Mouse (Mus musculus) heart, postnatal 14 days (tissue): ENCODE results near the gene Ppp1r10. TPM values are rescaled to one million over a fixed set of nuclear protein-coding genes. Genes with fewer than 3 reads are reported as not detected.

Experiments used
- DNase-seq, 2 experiments: peaks; one replicate each; pipeline ENCODE4 v3.0.0; 2021 to 2022
- intact Hi-C: fragments of 180-260 bp; cut with DNase I; formaldehyde crosslinking; loops from one replicate; pipeline ENCODE4 v1.15.1; 2025
- microRNA-seq, 2 experiments: library from miRNA; unstranded; fragments of <30 nt; microRNA quantifications; one replicate each; pipeline ENCODE4 v1.2.0; 2021 to 2022
- total RNA-seq, 2 experiments: library from RNA; stranded (reverse); gene quantifications; 2 replicates each; pipeline ENCODE4 v1.2.3; 2021

Ppp1r10 gene
- total RNA-seq, 2 experiments from 2014 or later: 43.4 to 49.0 TPM

GRCm38 (mm10) chr17:35978811-35979400, 62.7 kb downstream of the Ppp1r10 start:
- intact Hi-C loops: loop anchor here (10.0 kb wide), 1 partner anchor 144 kb away; the partner anchor contains the start of gene Tubb5
- DNase-seq: no peak

DNA sequence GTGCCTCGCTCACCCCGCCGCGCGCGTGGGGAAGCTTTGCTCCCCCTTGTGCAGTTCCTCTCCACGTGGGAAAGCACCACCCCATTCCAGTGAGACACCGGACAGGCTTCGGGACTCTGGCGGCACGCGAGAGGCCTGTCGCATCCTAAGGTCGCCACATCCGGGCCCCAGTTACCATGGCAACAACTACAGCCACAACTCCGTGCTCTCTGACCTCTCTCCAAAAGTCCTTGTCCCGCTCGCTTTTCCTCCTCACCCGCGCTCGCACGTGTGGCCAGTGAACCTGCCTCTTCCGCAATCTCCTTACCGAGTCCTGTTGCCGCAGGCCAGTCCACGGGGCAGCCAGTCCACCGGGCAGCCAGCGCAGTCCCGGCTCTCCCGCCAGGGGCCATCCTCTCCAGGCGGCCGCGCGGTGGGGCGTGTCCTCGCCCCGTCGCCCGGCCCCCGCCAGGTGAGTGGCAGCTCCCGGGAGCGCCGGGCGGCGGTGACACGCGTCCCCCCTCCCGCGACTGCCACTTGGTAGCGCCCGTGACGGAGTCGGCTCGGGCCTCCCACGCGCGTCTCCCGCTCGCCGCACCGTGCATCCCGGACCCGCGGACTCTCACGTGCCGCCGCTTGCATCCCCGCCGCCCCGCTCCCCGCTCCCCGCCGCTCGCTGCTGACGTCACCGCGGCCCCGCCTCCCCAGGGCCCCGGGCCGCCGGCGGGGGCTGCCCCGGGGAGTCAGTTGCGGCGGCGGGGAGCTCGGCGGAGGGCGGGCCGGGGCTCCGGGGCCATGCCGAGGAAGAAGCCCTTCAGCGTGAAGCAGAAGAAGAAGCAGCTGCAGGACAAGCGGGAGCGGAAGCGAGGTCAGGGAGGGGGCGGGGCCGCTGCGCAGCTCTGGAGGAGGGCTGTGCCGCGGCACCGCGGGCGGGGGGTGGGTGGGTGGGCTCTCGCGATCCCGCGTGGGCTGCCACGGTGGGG, 63.4 kb downstream of the Ppp1r10 start, which contains the start of the genes Gnl1 and Prr3:
Gene Gnl1, plus strand, starts transcription at position 451 of the 962 bp plus-strand sequence.
Gene Prr3, minus strand, starts transcription at position 836 of the 962 bp plus-strand sequence.
- peak; percentile 90 to 91 for DNase-seq
- intact Hi-C loops: loop anchor here (10.0 kb wide), 1 partner anchor 145 kb away; the partner anchor contains the start of gene Tubb5

DNA sequence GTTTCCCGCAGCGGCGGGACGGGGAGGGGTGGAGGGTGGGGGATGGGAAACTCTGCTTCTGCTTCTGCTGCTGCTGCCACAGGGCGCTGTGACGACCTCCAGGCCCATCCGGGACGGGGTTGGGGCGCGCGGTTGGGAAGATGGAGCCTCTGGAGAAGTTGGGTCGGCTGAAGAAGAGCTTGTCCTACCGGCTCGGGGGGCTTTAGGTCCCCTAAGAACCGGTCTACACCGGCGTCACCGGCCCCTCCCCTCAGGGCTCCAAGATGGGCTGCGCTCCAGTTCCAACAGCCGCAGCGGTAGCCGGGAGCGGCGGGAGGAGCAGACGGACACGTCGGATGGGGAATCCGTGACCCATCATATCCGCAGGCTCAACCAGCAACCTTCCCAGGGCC, 64.1 kb downstream of the Ppp1r10 start:
- intact Hi-C loops: no loop called here
- peak; percentile 58 to 70 for DNase-seq

DNA sequence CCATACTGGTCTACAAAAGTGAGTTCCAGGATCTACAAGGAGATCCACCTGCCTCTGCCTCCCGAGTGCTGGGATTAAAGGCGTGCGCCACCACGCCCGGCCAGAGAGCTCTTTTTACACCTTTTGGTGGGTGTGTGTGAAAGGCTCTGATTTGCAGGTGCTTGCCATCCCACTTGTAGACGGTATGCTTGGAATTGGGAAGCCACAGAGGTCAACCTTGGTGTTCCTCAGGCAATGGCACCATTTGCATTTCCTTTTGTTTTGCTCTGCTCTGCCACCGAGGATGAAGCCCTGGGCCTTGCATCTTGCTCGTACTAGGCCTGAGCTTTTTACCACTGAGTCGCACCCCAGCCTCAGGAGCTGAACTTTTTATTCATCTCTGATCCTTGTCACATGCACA, 65.5 kb downstream of the Ppp1r10 start:
- DNase-seq: no peak
- intact Hi-C loops: no loop called here

Small RNA genes within 50 kb of the gene (microRNA-seq; reads per million reads assigned to microRNA genes)
- gene Gm28033 (0.48 to 0.54 reads per million in 2 experiments), gene Mir1894 (0 to 0.36 reads per million in 2 experiments), gene Mir877 (48.9 to 412 reads per million in 2 experiments)

Other genes starting within 250 kb of the Ppp1r10 start
- 10 to 100 TPM; 29.6 to 30.7 TPM for gene Vars2, start 248.8 kb upstream of the Ppp1r10 start, total RNA-seq
- 10 to 100 TPM; 16.8 to 23.2 TPM for gene Gtf2h4, start 242.7 kb upstream of the Ppp1r10 start, total RNA-seq
- gene Ddr1, start 211.8 kb upstream of the Ppp1r10 start, total RNA-seq: 10 to 100 TPM; 40.1 to 44.1 TPM
- gene Ier3, start 94.8 kb upstream of the Ppp1r10 start, total RNA-seq: 10 to 100 TPM; 23.9 to 27.8 TPM
- gene Flot1, start 93.2 kb upstream of the Ppp1r10 start, total RNA-seq: 100 to 1,000 TPM; 108 to 111 TPM
- 100 to 1,000 TPM; 134 to 183 TPM for gene Tubb5, start 78.1 kb upstream of the Ppp1r10 start, total RNA-seq
- 10 to 100 TPM; 12.9 to 13.5 TPM for gene Mdc1, start 74.9 kb upstream of the Ppp1r10 start, total RNA-seq
- gene Nrm, start 55.1 kb upstream of the Ppp1r10 start, total RNA-seq: 1 to 10 TPM; 3.8 to 6.0 TPM
- gene Ppp1r18, start 50.8 kb upstream of the Ppp1r10 start, total RNA-seq: 10 to 100 TPM; 21.1 to 25.0 TPM
- gene Dhx16, start 36.6 kb upstream of the Ppp1r10 start, total RNA-seq: 10 to 100 TPM; 20.6 to 24.9 TPM
- gene 2310061I04Rik, start 19.0 kb upstream of the Ppp1r10 start, total RNA-seq: 10 to 100 TPM; 83.9 to 89.3 TPM
- 1 to 10 TPM; 7.7 to 9.5 TPM for gene Atat1, start 6.4 kb upstream of the Ppp1r10 start, total RNA-seq
- gene Mrps18b, start within 50 bp of the Ppp1r10 start, total RNA-seq: 10 to 100 TPM; 47.9 to 49.0 TPM
- gene Abcf1, start 53.3 kb downstream of the Ppp1r10 start, total RNA-seq: 10 to 100 TPM; 65.2 TPM
- gene Gnl1, start 63.4 kb downstream of the Ppp1r10 start, total RNA-seq: 10 to 100 TPM; 23.0 to 26.1 TPM
- gene Prr3, start 63.8 kb downstream of the Ppp1r10 start, total RNA-seq: 1 to 10 TPM; 4.6 to 4.7 TPM
- 1 to 10 TPM; 4.7 to 6.0 TPM for gene H2-T24, start 104.1 kb downstream of the Ppp1r10 start, total RNA-seq
- 10 to 100 TPM; 23.2 to 24.0 TPM for gene H2-T23, start 116.4 kb downstream of the Ppp1r10 start, total RNA-seq
- gene H2-T22, start 126.3 kb downstream of the Ppp1r10 start, total RNA-seq: 10 to 100 TPM in 1 of 2 experiments, 1 to 10 TPM in 1; 10.0 to 12.4 TPM
- not detected for gene Gm6034, start 126.5 kb downstream of the Ppp1r10 start, total RNA-seq
- gene Gm11127, start 141.9 kb downstream of the Ppp1r10 start, total RNA-seq: 1 to 10 TPM; 1.5 to 2.3 TPM
- not detected for gene Gm19684, start 205.2 kb downstream of the Ppp1r10 start, total RNA-seq
- not detected for gene Gm7030, start 213.0 kb downstream of the Ppp1r10 start, total RNA-seq